Mouse (Mus musculus): ENCODE results near the gene Actr2.
"Not testable (repeated sequence)": the region's sequence is repeated elsewhere in the genome, so short reads cannot be mapped to it uniquely, and the experiment has no call there.

Gene Actr2

DNA sequence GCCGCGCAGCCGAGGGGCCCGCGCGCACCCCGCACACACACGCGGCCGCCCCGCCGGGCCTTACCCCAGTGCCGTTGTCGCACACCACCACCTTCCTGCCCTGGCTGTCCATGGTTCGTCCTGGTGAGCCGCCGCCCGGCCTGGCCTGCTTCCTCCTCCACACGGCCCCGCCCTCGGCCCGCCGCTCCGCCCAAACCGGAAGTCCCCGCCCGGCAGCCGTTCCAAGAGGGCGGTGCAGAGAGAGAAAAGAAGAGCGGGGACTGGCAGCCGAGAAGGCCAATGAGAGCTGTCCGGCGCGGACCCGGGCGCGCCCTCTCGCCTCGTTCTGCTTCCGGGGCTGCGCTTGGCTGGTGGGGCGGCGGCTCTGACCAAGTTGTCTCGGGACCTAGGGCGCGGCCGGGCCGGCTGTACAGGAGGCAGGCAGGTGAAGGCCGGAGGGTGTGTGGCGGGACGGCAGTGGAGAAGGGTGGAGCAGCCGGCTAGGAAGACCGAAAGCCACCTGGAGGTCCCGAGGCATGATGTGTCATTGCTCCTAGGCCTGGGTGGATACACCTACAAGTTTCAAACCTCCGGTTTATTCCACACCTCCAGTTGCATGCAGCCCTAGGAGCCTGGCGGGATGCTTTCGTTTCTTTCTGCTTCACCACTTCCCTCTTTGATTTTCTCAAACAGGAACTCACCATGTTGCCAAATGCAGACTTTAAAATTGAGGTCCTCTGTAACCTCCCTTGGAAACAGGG lies at the start of gene Actr2:
TSS of gene Actr2 (minus strand) at position 173 of the 740 bp plus-strand sequence.
- ChIA-PET CTCF (interaction anchor here in 2 of 4 experiments (0.6 to 1.6 kb wide), 4 partner anchors 9 to 36 kb away, joined by 3 to 5 read pairs (median 4); no protein-coding TSS in a partner anchor), POLR2A (interaction anchor here (0.6 to 6.1 kb wide), 76 partner anchors 9 to 543 kb away, joined by 3 to 51 read pairs (median 4); partner anchors contain the start of genes Cep68 (in 3 of the 4), Rab1a (in 3 of the 4) and Slc1a4 (in 2 of the 4))

DNA sequence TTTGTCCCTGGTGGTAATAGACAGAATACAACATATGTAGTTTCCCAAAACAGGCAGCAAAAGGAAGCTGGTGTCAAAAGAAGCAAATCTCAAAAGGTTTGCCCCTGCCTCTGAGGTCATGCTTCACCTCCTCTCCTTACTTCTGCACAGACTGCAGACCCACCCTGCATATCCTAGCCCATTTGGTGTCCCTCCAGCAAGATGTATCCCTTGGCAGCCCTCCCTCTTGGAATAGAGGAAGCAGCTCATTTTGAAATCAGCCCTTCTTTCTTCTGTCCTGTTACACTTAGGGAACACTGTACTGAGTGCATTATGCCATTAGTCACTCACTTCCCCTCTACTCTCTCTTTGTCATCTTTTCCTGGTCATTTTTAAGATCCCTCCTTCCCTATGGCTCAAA lies 46.2 kb upstream of the Actr2 start:
- ChIA-PET POLR2A (interaction anchor here in 2 of 4 experiments (0.6 to 5.0 kb wide), 14 partner anchors 7 to 90 kb away, joined by 3 to 32 read pairs (median 4); partner anchors contain the start of genes Rab1a (in 2 of the 2) and Cep68 (in 1 of the 2)), CTCF (interaction anchor here in 1 of 4 experiments (2.0 kb wide), 1 partner anchor 11 kb away, joined by 9 read pairs; no protein-coding TSS in a partner anchor)

DNA sequence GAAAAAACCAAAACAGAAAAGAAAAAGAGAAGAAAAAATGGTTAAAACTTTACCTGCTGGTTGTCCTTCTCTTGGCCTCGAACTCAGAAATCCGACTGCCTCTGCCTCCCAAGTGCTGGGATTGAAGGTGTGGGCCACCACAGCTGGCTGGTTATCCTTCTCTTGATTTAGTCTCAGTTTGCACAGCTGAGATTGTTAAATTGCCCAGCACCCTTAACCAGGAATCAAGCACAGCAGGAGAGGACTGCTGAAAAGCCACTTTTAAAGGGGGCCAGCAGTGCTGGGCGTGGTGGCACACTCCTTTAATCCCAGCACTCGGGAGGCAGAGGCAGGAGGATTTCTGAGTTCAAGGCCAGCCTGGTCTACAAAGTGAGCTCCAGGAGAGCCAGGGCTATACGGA lies 40.8 kb upstream of the Actr2 start:
- POLR2A ChIA-PET, result interaction anchor here in 3 of 4 experiments (0.6 to 10.7 kb wide), 16 partner anchors 10 to 99 kb away, joined by 3 to 94 read pairs (median 10); partner anchors contain the start of genes Rab1a (in 3 of the 3) and Actr2 (in 1 of the 3)
- CTCF ChIA-PET, result interaction anchor here in 1 of 4 experiments (0.7 kb wide), 1 partner anchor 12 kb away, joined by 3 read pairs; no protein-coding TSS in a partner anchor

DNA sequence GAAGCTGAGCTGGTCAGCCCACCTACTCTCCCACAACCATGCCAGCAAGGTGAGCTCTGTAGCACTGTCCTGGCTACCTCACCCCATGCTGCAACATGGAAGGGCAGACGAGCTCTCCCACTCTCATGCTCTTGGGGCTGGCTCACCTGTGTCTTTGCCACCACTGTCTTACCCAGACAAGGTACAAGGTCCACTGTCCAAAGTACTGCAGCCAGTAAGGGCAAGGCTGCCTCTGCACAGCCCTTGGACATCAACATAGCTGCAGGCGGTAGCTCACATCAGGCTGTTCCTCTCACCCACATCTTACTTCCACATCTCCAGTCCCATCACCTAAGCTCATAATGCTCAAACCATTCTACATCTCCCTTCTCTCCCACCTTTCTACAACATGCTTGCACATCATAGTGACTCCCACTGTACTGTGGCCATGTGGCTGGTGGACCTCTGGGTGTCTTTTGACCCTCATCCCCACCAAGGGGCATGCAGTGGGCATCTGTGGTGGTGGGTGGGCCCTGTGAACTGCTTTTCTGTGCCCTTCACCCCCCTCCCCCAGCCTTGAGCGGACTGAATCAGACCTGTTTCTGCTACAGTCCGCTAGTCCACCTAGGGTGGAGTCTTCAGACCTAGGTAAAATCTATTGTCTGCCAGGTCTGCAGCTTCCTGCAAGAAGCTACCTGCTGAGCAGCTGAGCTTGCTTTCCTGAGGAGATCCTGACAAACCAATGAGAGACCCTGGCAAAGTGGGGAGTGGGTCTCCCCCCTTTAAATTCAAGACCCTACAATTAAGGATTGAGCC lies 39.6 kb upstream of the Actr2 start:
- ChIA-PET POLR2A (interaction anchor here (0.6 to 10.7 kb wide), 38 partner anchors 10 to 322 kb away, joined by 3 to 94 read pairs (median 4); partner anchors contain the start of genes Rab1a (in 3 of the 4) and Actr2 (in 1 of the 4)), CTCF (interaction anchor here in 1 of 4 experiments (0.6 to 1.3 kb wide), 2 partner anchors 19 to 48 kb away, joined by 3 read pairs; no protein-coding TSS in a partner anchor)

DNA sequence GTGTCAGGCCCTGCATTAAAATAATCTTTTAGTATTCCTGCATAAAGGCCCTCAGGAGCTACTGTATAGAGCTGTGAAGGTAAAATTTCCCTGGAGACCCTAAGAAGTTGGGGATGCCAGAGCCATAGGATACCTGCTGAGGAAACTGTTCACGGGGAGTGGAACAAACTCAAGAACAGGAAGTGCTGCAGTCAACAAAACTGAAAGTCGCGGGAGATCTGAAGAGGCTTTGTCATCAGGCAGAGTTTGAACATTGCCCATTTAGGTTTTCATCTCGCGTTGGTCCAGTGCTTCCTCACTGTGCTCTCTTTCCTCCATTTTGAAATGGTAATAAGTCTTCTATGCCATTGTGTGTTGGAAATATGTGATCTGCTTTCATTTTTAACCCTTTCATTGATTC lies 38.6 kb upstream of the Actr2 start:
- CTCF ChIA-PET, result interaction anchor here in 1 of 4 experiments (1.3 kb wide), 1 partner anchor 49 kb away, joined by 3 read pairs; no protein-coding TSS in a partner anchor
- POLR2A ChIA-PET, result interaction anchor here in 3 of 4 experiments (0.6 to 10.7 kb wide), 15 partner anchors 9 to 303 kb away, joined by 3 to 94 read pairs (median 7); partner anchors contain the start of genes Rab1a (in 2 of the 3) and Cep68 (in 1 of the 3)

DNA sequence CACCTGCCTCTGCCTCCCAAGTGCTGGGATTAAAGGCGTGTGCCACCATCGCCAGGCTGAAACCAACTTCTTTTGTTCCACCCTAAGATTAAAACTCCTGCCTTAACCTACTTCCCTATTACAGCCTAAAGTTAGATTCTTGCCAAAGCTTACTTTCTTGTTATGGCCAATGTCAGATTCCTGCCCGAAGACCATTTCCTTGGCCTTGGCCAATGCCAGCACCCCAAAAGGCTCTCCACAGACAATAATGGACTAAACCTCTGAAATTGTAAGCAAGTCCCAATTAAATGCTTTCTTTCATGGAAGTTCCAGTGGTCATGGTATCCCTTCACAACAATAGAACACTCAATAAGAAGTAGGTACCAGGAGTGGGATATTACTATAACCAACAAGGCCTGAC lies 37.2 kb upstream of the Actr2 start:
- CTCF ChIA-PET, result no interaction called here
- POLR2A ChIA-PET, result interaction anchor here in 2 of 4 experiments (1.2 to 10.7 kb wide), 7 partner anchors 11 to 62 kb away, joined by 4 to 94 read pairs (median 45); partner anchors contain the start of gene Rab1a (in 2 of the 2)

DNA sequence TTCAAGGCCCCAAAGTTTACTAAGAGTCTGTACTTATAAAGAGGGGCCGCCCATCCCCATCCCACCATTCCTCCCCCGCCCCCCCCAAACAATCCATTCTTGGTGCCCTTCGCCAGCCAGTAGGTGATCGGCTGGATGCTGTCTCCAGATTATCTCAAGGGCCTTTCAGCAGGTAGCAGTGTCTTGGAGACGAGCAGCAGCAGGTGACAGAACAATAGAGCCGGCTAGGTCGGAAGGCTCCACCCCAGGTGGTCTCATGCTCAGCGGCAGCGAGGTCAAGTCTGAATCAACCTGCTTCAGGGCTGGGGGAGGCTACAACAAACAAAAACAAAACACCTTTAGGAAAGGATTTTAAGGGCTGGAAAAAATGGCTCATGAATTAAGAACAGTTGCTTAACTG lies 32.7 kb upstream of the Actr2 start:
- CTCF ChIA-PET, result interaction anchor here in 1 of 4 experiments (0.6 to 1.3 kb wide), 2 partner anchors 12 to 56 kb away, joined by 3 to 4 read pairs; partner anchors contain the start of gene Rab1a
- POLR2A ChIA-PET, result interaction anchor here in 3 of 4 experiments (0.6 to 10.7 kb wide), 8 partner anchors 11 to 245 kb away, joined by 3 to 94 read pairs (median 6); partner anchors contain the start of genes Rab1a (in 3 of the 3) and Cep68 (in 2 of the 3)

DNA sequence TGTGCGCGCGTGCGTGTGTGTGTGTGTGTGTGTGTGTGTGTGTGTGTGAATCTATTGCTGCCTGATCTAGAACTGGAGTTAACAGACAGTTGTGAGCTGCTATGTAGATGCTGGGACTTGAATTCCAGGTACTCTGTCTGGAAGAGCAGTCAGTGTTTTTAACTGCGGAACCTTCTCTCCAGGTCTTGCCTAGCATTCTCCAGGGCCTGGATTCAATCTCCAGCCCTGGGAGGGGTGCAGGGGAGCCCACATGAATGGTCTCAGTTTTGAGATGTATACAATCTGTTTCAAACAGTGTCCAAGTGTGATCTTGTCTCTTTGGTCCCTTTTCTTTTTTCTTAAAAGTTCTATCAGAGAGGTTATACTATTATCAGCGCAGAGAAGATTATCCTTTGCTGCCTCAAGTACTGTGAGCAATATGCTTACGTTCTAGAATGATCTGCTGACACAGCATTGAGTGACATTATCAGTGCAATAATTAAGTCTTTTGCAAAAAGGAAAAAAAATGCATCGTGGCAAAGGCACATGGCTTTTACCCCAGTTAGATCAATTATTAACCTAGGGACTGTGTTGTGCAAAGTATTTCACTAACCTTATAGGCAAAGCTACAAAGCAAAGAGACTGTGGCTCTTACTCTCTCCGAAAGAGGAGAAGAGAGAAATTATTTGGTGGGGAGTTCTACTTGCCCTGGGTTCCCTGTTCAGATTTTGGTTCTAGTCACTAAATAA lies 32.0 kb upstream of the Actr2 start:
- POLR2A ChIA-PET, result interaction anchor here in 3 of 4 experiments (0.6 to 10.7 kb wide), 9 partner anchors 21 to 515 kb away, joined by 3 to 94 read pairs (median 4); partner anchors contain the start of genes Rab1a (in 3 of the 3) and Cep68 (in 2 of the 3)
- CTCF ChIA-PET, result interaction anchor here in 2 of 4 experiments (0.6 kb wide), 2 partner anchors 13 to 72 kb away, joined by 4 read pairs; no protein-coding TSS in a partner anchor

DNA sequence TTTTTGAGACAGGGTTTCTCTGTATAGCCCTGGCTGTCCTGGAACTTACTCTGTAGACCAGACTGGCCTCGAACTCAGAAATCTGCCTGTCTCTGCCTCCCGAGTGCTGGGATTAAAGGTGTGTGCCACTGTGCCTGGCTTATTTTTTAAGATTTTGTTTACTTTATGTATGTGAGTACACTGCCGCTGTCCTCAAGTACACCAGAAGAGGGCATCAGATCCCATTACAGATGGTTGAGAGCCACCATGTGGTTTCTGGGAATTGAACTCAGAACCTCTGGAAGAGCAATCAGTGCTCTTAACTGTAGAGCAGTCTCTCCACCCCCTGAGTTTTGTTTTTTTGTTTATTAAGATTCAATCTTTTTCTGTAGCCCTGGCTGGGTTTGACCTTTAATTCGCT lies 31.0 kb upstream of the Actr2 start:
- CTCF ChIA-PET, result not testable (repeated sequence)
- POLR2A ChIA-PET, result interaction anchor here in 2 of 4 experiments (0.6 to 1.8 kb wide), 2 partner anchors 26 to 58 kb away, joined by 5 to 9 read pairs; partner anchors contain the start of gene Rab1a (in 1 of the 2)

DNA sequence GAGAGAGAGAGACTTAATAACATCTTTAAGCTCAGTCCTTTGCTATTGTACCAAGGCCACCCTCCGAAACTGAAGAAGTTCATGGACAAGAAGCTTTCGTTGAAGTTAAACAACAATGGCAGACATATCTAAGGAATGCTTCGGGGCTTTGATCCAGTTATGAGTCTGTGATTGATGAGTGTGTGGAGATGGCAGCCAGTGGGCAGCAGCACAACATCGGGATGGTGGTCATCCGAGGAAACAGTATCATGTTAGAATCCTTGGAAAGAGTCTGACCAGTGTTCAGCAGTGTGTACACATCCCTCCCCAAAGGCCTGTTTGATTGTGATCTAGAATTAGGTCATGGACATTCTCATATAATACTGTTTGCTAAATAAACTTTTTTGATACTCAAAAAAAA lies 29.8 kb upstream of the Actr2 start:
- ChIA-PET CTCF (no interaction called here), POLR2A (interaction anchor here in 2 of 4 experiments (0.6 to 1.8 kb wide), 12 partner anchors 8 to 107 kb away, joined by 3 to 9 read pairs (median 4); partner anchors contain the start of genes Cep68 (in 1 of the 2) and Rab1a (in 1 of the 2))

DNA sequence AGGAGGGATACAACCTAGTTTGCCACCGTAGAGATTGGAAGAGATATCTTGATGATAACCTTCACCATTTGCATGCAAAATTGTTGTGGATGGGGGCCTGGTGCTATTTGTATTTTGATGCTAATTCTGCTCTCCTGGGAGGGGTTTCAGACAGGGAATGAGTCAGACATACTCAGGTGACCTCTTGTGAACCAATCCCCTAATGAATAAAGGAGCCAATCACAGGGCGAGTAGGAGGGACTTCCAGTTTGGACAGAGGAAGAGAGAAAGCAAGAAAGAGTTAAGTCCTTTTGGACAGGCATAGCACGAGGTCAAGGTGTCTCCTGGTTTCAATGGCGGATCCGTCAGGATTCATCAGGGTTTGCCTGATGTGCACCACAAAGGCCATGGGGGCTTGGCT lies 27.6 kb upstream of the Actr2 start:
- ChIA-PET CTCF (interaction anchor here in 1 of 4 experiments (0.6 kb wide), 1 partner anchor 77 kb away, joined by 3 read pairs; no protein-coding TSS in a partner anchor), POLR2A (interaction anchor here in 3 of 4 experiments (0.6 to 6.2 kb wide), 40 partner anchors 8 to 492 kb away, joined by 3 to 77 read pairs (median 5); partner anchors contain the start of genes Rab1a (in 3 of the 3), Actr2 (in 2 of the 3), Cep68 (in 1 of the 3) and Slc1a4 (in 1 of the 3))

DNA sequence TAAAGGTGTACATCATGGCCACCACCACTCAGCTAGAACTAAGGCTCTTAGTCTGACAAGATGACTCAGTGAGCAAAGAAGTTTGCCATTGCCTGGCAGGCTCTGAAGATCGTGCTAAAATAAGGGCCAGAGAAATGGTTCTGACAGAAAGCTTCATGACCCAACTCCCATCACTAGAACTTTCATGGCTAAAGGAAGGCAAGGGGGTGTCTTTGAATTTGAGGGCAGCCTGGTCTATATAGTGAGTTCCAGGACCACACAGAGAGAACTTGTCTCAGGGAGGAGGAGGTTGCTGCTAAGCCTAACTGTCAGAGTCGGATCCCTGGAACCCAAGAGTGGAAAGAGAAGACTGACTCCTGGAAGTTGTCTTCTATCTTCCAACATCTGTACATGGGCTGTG lies 27.0 kb upstream of the Actr2 start:
- CTCF ChIA-PET, result interaction anchor here in 1 of 4 experiments (0.9 kb wide), 1 partner anchor 61 kb away, joined by 3 read pairs; the partner anchor contains the start of gene Rab1a
- POLR2A ChIA-PET, result interaction anchor here (0.7 to 6.2 kb wide), 48 partner anchors 8 to 601 kb away, joined by 3 to 77 read pairs (median 8); partner anchors contain the start of genes Rab1a (in 3 of the 4), Actr2 (in 2 of the 4), Slc1a4 (in 2 of the 4) and Cep68 (in 1 of the 4)

DNA sequence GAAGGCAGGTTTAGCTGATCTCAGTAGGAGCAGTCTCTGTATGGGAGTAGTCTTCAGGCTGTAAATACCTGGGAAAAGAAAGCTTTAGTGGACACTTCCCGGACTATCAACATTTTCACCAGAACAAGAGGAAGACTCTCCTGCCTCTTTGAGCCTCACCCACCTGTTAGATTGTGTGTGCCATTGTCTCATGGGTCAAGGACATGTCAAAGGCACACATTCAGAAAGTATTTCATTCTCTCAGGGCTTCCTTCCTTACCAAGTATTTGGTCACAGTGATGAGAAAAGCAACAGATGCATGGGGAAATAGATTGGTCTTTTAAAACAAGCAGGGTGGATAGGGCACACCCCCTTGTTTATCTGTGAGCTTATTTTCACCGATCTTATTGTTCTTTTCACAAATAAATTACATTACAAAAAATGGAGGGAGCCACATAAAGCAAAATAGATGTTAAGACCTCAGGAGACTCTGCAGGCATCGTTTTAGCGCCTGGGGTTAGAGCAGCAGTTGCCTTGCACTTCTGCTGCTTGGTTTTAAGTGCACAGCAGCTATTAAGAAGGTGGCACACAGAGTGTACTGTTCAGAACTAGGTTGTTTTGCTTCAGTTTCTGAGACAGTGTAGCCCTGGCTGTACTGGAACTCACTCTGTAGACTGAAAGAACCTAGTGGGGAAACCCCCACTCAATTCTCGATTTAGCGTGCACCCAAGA lies 25.9 kb upstream of the Actr2 start:
- ChIA-PET POLR2A (interaction anchor here (0.6 to 6.2 kb wide), 96 partner anchors 9 to 602 kb away, joined by 3 to 77 read pairs (median 5); partner anchors contain the start of genes Actr2 (in 3 of the 4), Rab1a (in 3 of the 4), Cep68 (in 2 of the 4) and Slc1a4 (in 2 of the 4)), CTCF (interaction anchor here in 1 of 4 experiments (0.9 kb wide), 2 partner anchors 62 to 111 kb away, joined by 3 read pairs; partner anchors contain the start of genes Cep68 and Rab1a)

DNA sequence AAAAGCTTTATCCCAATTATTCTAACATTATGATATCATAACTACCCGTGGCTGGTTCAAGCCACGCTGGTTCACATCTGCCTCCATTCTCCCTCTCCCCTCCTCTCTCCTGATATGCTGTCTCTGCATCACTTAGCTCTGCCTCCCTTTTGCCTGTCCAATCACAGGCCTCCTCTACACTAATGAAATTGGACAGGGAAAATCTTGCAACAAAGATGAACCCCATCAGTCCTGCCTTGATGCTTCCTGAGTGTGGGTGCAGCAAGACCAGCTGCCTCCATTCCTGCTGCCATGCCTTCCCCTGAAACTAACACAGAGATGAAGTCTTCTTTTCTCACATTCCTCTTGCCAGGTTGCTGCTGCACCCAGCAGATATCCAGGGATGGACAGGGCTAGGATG lies 25.2 kb upstream of the Actr2 start:
- ChIA-PET CTCF (interaction anchor here in 1 of 4 experiments (0.9 kb wide), 1 partner anchor 111 kb away, joined by 3 read pairs; the partner anchor contains the start of gene Cep68), POLR2A (interaction anchor here (0.6 to 6.2 kb wide), 73 partner anchors 8 to 301 kb away, joined by 3 to 77 read pairs (median 5); partner anchors contain the start of genes Actr2 (in 3 of the 4), Cep68 (in 2 of the 4), Rab1a (in 2 of the 4) and Slc1a4 (in 2 of the 4))

DNA sequence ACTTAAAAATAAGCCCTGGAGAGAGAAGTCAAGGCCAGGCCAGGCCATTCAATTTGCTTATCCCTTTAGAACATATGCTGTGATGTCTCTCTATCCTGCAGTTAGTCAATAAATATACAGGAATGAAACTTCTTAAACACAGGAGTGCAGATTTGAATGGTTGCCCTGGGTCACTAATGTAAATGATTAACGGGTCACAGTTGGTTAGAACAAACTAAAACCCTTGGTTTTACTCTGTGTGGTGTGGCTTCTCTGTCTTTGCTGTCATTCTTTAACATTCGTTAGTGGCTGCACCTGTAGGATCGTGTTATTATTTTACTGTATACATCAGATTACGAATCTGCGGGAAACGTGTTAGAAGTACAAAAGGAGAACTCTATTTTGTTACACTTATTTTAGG lies 23.6 kb upstream of the Actr2 start:
- CTCF ChIA-PET, result interaction anchor here in 2 of 4 experiments (0.6 to 1.8 kb wide), 4 partner anchors 30 to 113 kb away, joined by 3 to 4 read pairs (median 3); partner anchors contain the start of gene Cep68 (in 1 of the 2)
- POLR2A ChIA-PET, result interaction anchor here in 3 of 4 experiments (0.7 to 6.2 kb wide), 18 partner anchors 11 to 113 kb away, joined by 3 to 68 read pairs (median 18); partner anchors contain the start of genes Actr2 (in 2 of the 3), Cep68 (in 2 of the 3) and Rab1a (in 2 of the 3)
